Comparison of ENCODE assay signal across 22 mouse cellular contexts in the genomic region with DNA sequence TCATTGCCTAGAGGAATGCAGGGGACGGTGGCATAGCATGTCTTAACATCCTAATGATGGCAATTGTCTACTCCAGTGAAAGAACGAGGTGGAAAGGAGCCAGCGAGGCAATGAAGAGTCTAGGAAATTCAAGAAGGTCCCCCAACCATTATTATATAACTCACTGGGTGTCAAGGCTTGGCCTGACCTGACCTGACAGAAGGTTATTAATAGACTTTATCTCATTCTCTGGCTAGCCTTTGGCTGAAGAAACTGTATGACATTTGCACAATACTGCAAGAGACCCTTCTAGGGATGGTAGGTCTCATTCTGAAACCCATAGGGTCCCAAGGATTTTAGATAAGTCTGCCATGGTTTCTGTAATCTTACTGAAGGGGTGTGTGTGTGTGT.
DNase-seq lines count a peak whose midpoint lies in the region; ATAC-seq lines count a peak whose summit lies in the region.
"Had no signal": no experiment of that assay in that cellular context is flagged by ENCODE, and none has a peak within 500 bp of the region (broad histone marks: within the 10 kb centered on the region; RNA-seq: fewer than 3 reads in every experiment).

No protein-coding gene starts in this region.

- H3K27me3 ChIP-seq in forebrain, embryonic 11.5 days (ENCODE audit: control insufficient read depth, insufficient read depth, low read length): no peaks in the 10 kb centered on the region
- peaks cover 1% of the 10 kb centered on the region; the same call in 1 of the 2 replicates for H3K27me3 ChIP-seq in forebrain, embryonic 13.5 days
- H3K27me3 ChIP-seq: limb, embryonic 13.5 days had no signal

- no peaks in the 10 kb centered on the region for H3K36me3 ChIP-seq in forebrain, embryonic 11.5 days (ENCODE audit: control insufficient read depth, insufficient read depth, low read length)
- no peaks in the 10 kb centered on the region for H3K36me3 ChIP-seq in forebrain, embryonic 13.5 days (ENCODE audit: poor library complexity, severe bottlenecking)
- H3K36me3 ChIP-seq: forebrain, embryonic 12.5 days; G1E; limb, embryonic 13.5 days; lung, embryonic 15.5 days had no signal

- no peak overlapping the region for H3K27ac ChIP-seq in forebrain, embryonic 11.5 days (ENCODE audit: low read depth, low read length)
- no peak overlapping the region for H3K27ac ChIP-seq in forebrain, embryonic 13.5 days
- H3K27ac ChIP-seq: forebrain, embryonic 12.5 days; hindbrain, embryonic 14.5 days; limb, embryonic 13.5 days had no signal

- no peaks in the 10 kb centered on the region for H3K9me3 ChIP-seq in forebrain, embryonic 11.5 days (ENCODE audit: control insufficient read depth, low read length)
- H3K9me3 ChIP-seq in forebrain, embryonic 13.5 days (replicated peaks): no peaks in the 10 kb centered on the region
- H3K9me3 ChIP-seq: forebrain, embryonic 12.5 days; G1E; lung, embryonic 15.5 days had no signal

- H3K4me2 ChIP-seq in forebrain, embryonic 11.5 days (ENCODE audit: low read depth, low read length, severe bottlenecking): no peak overlapping the region
- H3K4me2 ChIP-seq in forebrain, embryonic 13.5 days: no peak overlapping the region
- H3K4me2 ChIP-seq: forebrain, embryonic 12.5 days; hindbrain, embryonic 14.5 days; limb, embryonic 13.5 days; liver, embryonic 11.5 days; lung, embryonic 15.5 days; midbrain, embryonic 11.5 days had no signal

- no peak overlapping the region for H3K4me3 ChIP-seq in forebrain, embryonic 11.5 days (ENCODE audit: low read depth, low read length)
- H3K4me3 ChIP-seq in forebrain, embryonic 13.5 days: no peak overlapping the region
- H3K4me3 ChIP-seq: erythroblast, embryonic 14.5 days; forebrain, embryonic 12.5 days; limb, embryonic 13.5 days; lung, embryonic 15.5 days had no signal

- intact Hi-C loops in heart, postnatal 25 days (cut with DNase I): no loop called here

- 86% methylated on average over 3 of the region's 3 CpGs for WGBS in forebrain, embryonic 11.5 days
- WGBS in forebrain, embryonic 13.5 days: 81% methylated on average over 3 of the region's 3 CpGs

- no peaks in the 10 kb centered on the region for H3K4me1 ChIP-seq in forebrain, embryonic 11.5 days (replicated peaks; ENCODE audit: control insufficient read depth, insufficient read depth, low read length)
- H3K4me1 ChIP-seq in forebrain, embryonic 13.5 days: no peaks in the 10 kb centered on the region
- H3K4me1 ChIP-seq: lung, embryonic 15.5 days had no signal

- H3K9ac ChIP-seq in forebrain, embryonic 11.5 days (ENCODE audit: low read length): no peak overlapping the region
- H3K9ac ChIP-seq in forebrain, embryonic 13.5 days: no peak overlapping the region
- H3K9ac ChIP-seq: forebrain, embryonic 12.5 days; hindbrain, embryonic 14.5 days; limb, embryonic 13.5 days; lung, embryonic 15.5 days had no signal

- no peak for ATAC-seq in forebrain, embryonic 11.5 days (replicated peaks; ENCODE audit: low FRiP score)
- ATAC-seq in forebrain, embryonic 13.5 days: no peak
- ATAC-seq: intestine, postnatal 0 days; midbrain, embryonic 16.5 days had no signal

- DNase-seq in forebrain, embryonic 11.5 days (ENCODE audit: low spot score): peak; percentile 19
- peak; percentile 27 for DNase-seq in heart, adult 8-10 months (ENCODE audit: low spot score)
- no peak for DNase-seq in heart, postnatal 25 days (ENCODE audit: low spot score)
- peak; percentile 16 for DNase-seq in kidney, adult 9 months
- no peak for DNase-seq in kidney, postnatal 10 days
- DNase-seq in adrenal gland, adult 2 months: no peak
- DNase-seq: cerebellum, adult 11-12 months; kidney, postnatal 4 days; lung, postnatal 36 days; right cerebral cortex, adult 18-20 months; thymus, postnatal 4 days had no signal

Comparison
In these comparisons a context has a peak if more than half of its experiments do, and no peak if none do; other contexts are left out.
1. DNase-seq: peak in forebrain, embryonic 11.5 days (single experiment), heart, adult 8-10 months (single experiment) and kidney, adult 9 months (single experiment); none in heart, postnatal 25 days (single experiment), kidney, postnatal 10 days (single experiment) and adrenal gland, adult 2 months (single experiment).